Mouse (Mus musculus) ES-E14 (cell line): ENCODE results near the gene Zc3h8. TPM values are rescaled to one million over a fixed set of nuclear protein-coding genes. Genes with fewer than 3 reads are reported as not detected.
A peak's percentile ranks its signal among the peaks of the same experiment; 100 is the strongest.

ENCODE experiments used
- DNase-seq: peaks from one replicate; pipeline ENCODE4 v3.0.0-alpha.2; 2013; ENCODE audit warnings: low read depth, low spot score
- H3K27ac ChIP-seq: 2 replicates; pipeline ENCODE4 v1.5.1; 2012; ENCODE audit warnings: low read depth, mild to moderate bottlenecking, low read length, moderate library complexity, mixed read lengths; ENCODE audit not compliant: poor library complexity, insufficient read depth, severe bottlenecking
- H3K36me3 ChIP-seq: 2 replicates; pipeline ENCODE4 v1.6.1; 2012; ENCODE audit warnings: mild to moderate bottlenecking, low read length, moderate library complexity, mixed read lengths; ENCODE audit not compliant: control insufficient read depth, poor library complexity, insufficient read depth, severe bottlenecking
- H3K4me1 ChIP-seq, 2 experiments: fragments of 150-350 bp in 1 of 2; sonication (generic) in 1 of 2; 2 replicates each; pipeline ENCODE4 v1.6.1; 2012; ENCODE audit warnings: low read length in 2 of 2, mild to moderate bottlenecking in 1 of 2, mixed read lengths in 1 of 2; ENCODE audit not compliant: control insufficient read depth in 2 of 2, insufficient read depth in 2 of 2, poor library complexity in 1 of 2
- H3K4me3 ChIP-seq, 2 experiments: fragments of 150-350 bp in 1 of 2; sonication (generic) in 1 of 2; 2 replicates each; pipeline ENCODE4 v1.5.1; 2012; ENCODE audit warnings: low read length in 2 of 2, low read depth in 1 of 2, mild to moderate bottlenecking in 1 of 2, mixed read lengths in 1 of 2; ENCODE audit not compliant: insufficient read depth in 1 of 2, poor library complexity in 1 of 2, severe bottlenecking in 1 of 2
- H3K9ac ChIP-seq: 2 replicates; pipeline ENCODE4 v1.6.1; 2012; ENCODE audit warnings: low read depth, mild to moderate bottlenecking, low read length, mixed read lengths; ENCODE audit not compliant: poor library complexity, insufficient read depth, severe bottlenecking
- H3K9me3 ChIP-seq: fragments of 150-350 bp; sonication (generic); 2 replicates; pipeline ENCODE4 v1.6.1; 2012; ENCODE audit warnings: low read depth, mild to moderate bottlenecking, low read length; ENCODE audit not compliant: control insufficient read depth, insufficient read depth
- CHD2 ChIP-seq: IDR thresholded peaks from 2 replicates; pipeline ENCODE4 v1.6.1; 2014; ENCODE audit warnings: mild to moderate bottlenecking, low read depth, low read length, inconsistent platforms
- HCFC1 ChIP-seq: IDR thresholded peaks from 2 replicates; pipeline ENCODE4 v1.6.1; 2012; ENCODE audit warnings: low read length, inconsistent platforms, borderline replicate concordance; ENCODE audit not compliant: insufficient read depth
- MAFK ChIP-seq: IDR thresholded peaks from 2 replicates; pipeline ENCODE4 v1.6.1; 2014; ENCODE audit warnings: mild to moderate bottlenecking, low read depth, low read length, inconsistent platforms; ENCODE audit not compliant: insufficient read depth
- ZC3H11A ChIP-seq: IDR thresholded peaks from 2 replicates; pipeline ENCODE4 v1.6.1; 2012; ENCODE audit warnings: low read depth, mild to moderate bottlenecking, inconsistent platforms, low read length, borderline replicate concordance
- ZNF384 ChIP-seq: IDR thresholded peaks from 2 replicates; pipeline ENCODE4 v1.6.1; 2012; ENCODE audit warnings: low read depth, low read length, inconsistent platforms
- in situ Hi-C, 2 experiments: fragments of 600-800 bp; cut with MboI; formaldehyde crosslinking; loops; one replicate each; pipeline ENCODE4 v1.15.1; 2025; ENCODE audit warnings: low sequenced_read_pairs in 2 of 2, inconsistent platforms in 1 of 2; ENCODE audit not compliant: unreplicated experiment in 2 of 2
- total RNA-seq: library from RNA; depleted of rRNA; stranded (reverse); fragments of 300-350 nt; gene quantifications from 2 replicates; pipeline ENCODE4 v1.2.3, GENCODE M21; 2012

Zc3h8 gene
- total RNA-seq, 1 experiment, result 20.9 TPM

DNA sequence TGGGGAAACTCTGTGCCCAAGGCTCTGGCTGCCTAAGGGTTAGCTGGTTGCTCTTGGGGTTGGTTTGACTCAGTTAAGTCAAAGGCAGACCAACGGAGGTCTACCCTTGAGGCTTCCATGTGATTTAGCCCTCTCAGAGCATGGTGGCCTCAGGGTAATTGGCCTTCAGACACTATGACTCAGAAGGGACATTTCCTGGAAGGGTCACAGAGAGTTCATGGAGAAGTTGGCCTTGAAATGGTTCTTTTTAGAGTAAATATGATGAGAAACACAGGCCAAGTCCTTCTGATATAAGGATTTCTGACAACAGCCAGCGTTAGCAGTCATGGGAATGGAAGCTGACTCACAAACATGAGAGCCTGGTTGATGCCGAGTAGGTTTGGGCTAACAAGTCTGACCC, 40.2 kb downstream of the Zc3h8 start:
- H3K9ac ChIP-seq, result no peak overlapping the region
- no peak for DNase-seq
- H3K4me1 ChIP-seq, result no peaks in the 10 kb centered on the region
- in situ Hi-C loops, result no loop called here
- TF ChIP-seq HCFC1 (no peak), ZC3H11A (no peak), CHD2 (no peak), MAFK (no peak), ZNF384 (no peak)
- H3K27ac ChIP-seq, result no peak overlapping the region
- no peaks in the 10 kb centered on the region for H3K36me3 ChIP-seq
- no peaks in the 10 kb centered on the region for H3K9me3 ChIP-seq
- no peak overlapping the region for H3K4me3 ChIP-seq

DNA sequence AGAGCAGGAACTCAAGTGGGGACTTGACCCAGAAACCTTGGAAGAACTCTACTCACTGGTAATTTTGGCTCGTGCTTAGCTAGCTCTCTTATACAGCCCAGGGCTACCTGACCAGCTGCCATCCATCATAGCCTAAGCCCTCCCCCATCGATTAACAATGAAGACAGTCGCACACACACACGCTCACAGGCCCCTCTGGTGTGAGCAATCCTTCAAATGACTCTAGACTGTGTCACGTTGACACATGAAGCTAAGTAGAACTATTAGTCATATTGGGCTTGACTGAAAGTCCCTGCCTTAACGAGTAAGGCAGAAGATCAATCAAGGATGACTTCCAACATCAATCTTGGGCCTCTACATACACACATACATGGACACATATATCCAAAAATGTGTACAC, 41.0 kb downstream of the Zc3h8 start:
- Histone ChIP-seq H3K4me3 (no peak overlapping the region), H3K9me3 (no peaks in the 10 kb centered on the region), H3K27ac (no peak overlapping the region), H3K9ac (no peak overlapping the region), H3K36me3 (no peaks in the 10 kb centered on the region), H3K4me1 (no peaks in the 10 kb centered on the region)
- in situ Hi-C loops, result no loop called here
- TF ChIP-seq CHD2 (no peak), MAFK (no peak), HCFC1 (no peak), ZNF384 (no peak), ZC3H11A (no peak)
- DNase-seq, result no peak

DNA sequence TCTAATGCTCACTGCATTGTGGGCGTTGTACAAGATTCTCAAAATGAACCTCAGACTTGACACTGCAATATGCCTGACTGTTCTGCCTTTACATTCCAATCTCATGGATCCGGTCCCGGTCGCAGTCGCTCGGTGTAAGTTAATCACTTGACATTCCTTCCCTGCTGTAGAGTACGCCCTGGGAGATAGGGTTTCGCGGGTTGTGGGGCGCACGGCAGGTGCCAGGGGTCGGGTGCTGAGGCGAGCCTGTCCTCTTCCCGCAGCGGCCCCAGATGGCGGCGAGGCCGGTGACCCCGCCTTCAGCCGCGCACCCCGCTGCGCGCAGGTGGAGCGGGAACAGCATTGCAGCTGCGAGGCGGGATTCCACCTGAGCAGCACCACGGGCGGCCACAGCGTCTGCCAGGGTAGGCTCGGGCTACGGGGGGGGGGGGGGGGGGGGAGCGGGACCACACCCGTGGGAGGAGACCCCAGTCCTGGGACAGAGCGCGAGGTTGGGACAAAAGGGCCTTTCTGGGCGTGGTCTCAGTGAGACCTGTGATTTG, 51.6 kb downstream of the Zc3h8 start:
- Histone ChIP-seq H3K4me1 (peaks cover 2 to 13% of the 10 kb centered on the region in 2 experiments; a peak in 2 of 4 replicates), H3K36me3 (no peaks in the 10 kb centered on the region), H3K27ac (no peak overlapping the region), H3K9me3 (no peaks in the 10 kb centered on the region), H3K4me3 (peak overlapping the region; percentile 15 to 53), H3K9ac (peak overlapping the region; percentile 18)
- in situ Hi-C loops, result no loop called here
- peak; percentile 34 for DNase-seq
- TF ChIP-seq ZC3H11A (no peak), ZNF384 (no peak), HCFC1 (no peak), MAFK (no peak)

GRCm38 (mm10) chr2:128890661-128891335, 53.1 kb downstream of the Zc3h8 start:
- in situ Hi-C loops, result no loop called here
- H3K27ac ChIP-seq, result no peak overlapping the region
- DNase-seq, result peak; percentile 44
- H3K4me3 ChIP-seq, result no peak overlapping the region
- H3K36me3 ChIP-seq, result no peaks in the 10 kb centered on the region
- peak; percentile 69 for TF ChIP-seq ZNF384
- no peak for TF ChIP-seq CHD2
- TF ChIP-seq ZC3H11A, result 0 out of 2 replicates have a peak, but pooled peaks have one; percentile 21
- TF ChIP-seq MAFK, result no peak
- peaks cover 2 to 13% of the 10 kb centered on the region in 2 experiments; a peak in 2 of 4 replicates for H3K4me1 ChIP-seq
- H3K9ac ChIP-seq, result no peak overlapping the region
- no peaks in the 10 kb centered on the region for H3K9me3 ChIP-seq
